In genomic region chr12:71881477-71881876, GRCm38 (mm10) we compare ENCODE assay signal across 22 mouse cellular contexts.
"Had no signal": no experiment of that assay in that cellular context is flagged by ENCODE, and none has a peak within 500 bp of the region (broad histone marks: within the 10 kb centered on the region; RNA-seq: fewer than 3 reads in every experiment).

No protein-coding gene starts in this region.

- ATAC-seq: liver, embryonic 12.5 days; midbrain, embryonic 13.5 days; midbrain, embryonic 16.5 days had no signal

- H3K9ac ChIP-seq: kidney, embryonic 15.5 days; limb, embryonic 13.5 days; liver, embryonic 12.5 days; liver, embryonic 15.5 days; lung, embryonic 14.5 days; midbrain, embryonic 13.5 days; neural tube, embryonic 13.5 days; stomach, embryonic 15.5 days had no signal

- H3K27me3 ChIP-seq: kidney, embryonic 15.5 days; limb, embryonic 13.5 days; liver, embryonic 12.5 days; liver, embryonic 15.5 days; megakaryocyte, embryonic 14.5 days; midbrain, embryonic 13.5 days; neural tube, embryonic 13.5 days; stomach, embryonic 15.5 days had no signal

- DNase-seq: kidney, adult 11 months; kidney, adult 8-10 months; kidney, postnatal 10 days; kidney, postnatal 36 days; liver; lung, embryonic 14.5 days; retina, postnatal 1 day; right cerebral cortex, postnatal 25 days; spleen, adult 18-20 months; thymus, postnatal 25 days had no signal

- H3K36me3 ChIP-seq: kidney, embryonic 15.5 days; limb, embryonic 10.5 days; limb, embryonic 13.5 days; liver, embryonic 15.5 days; midbrain, embryonic 10.5 days; midbrain, embryonic 13.5 days; neural tube, embryonic 13.5 days; stomach, embryonic 15.5 days had no signal

- H3K9me3 ChIP-seq: kidney, embryonic 15.5 days; limb, embryonic 10.5 days; limb, embryonic 13.5 days; liver, embryonic 12.5 days; liver, embryonic 15.5 days; megakaryocyte, embryonic 14.5 days; midbrain, embryonic 10.5 days; midbrain, embryonic 13.5 days; neural tube, embryonic 13.5 days; stomach, embryonic 15.5 days had no signal

- H3K4me3 ChIP-seq: kidney, embryonic 15.5 days; limb, embryonic 10.5 days; limb, embryonic 13.5 days; liver, embryonic 12.5 days; liver, embryonic 15.5 days; megakaryocyte, embryonic 14.5 days; midbrain, embryonic 10.5 days; midbrain, embryonic 13.5 days; myocyte; neural tube, embryonic 13.5 days; stomach, embryonic 15.5 days had no signal

- H3K4me2 ChIP-seq: kidney, embryonic 15.5 days; limb, embryonic 13.5 days; liver, embryonic 12.5 days; liver, embryonic 15.5 days; lung, embryonic 14.5 days; midbrain, embryonic 13.5 days; neural tube, embryonic 13.5 days; stomach, embryonic 15.5 days had no signal

- H3K27ac ChIP-seq: kidney, embryonic 15.5 days; limb, embryonic 10.5 days; limb, embryonic 13.5 days; liver, embryonic 12.5 days; liver, embryonic 15.5 days; midbrain, embryonic 10.5 days; midbrain, embryonic 13.5 days; neural tube, embryonic 13.5 days; stomach, embryonic 15.5 days had no signal
